Mouse (Mus musculus): ENCODE data around the gene Elovl5. TPM values are rescaled to one million over a fixed set of nuclear protein-coding genes. Genes with fewer than 3 reads are reported as not detected.
A peak's percentile ranks its signal among the peaks of the same experiment; 100 is the strongest.
"Not testable (repeated sequence)": the region's sequence is repeated elsewhere in the genome, so short reads cannot be mapped to it uniquely, and the experiment has no call there.

Gene Elovl5
- polyA plus RNA-seq, 1 experiment from 2014 or later = 106 TPM

GRCm38 (mm10) chr9:77992276-77992675, 75.1 kb downstream of the Elovl5 start:
- no peaks in the 10 kb centered on the region for H3K9me3 ChIP-seq (replicated peaks; ENCODE audit: control insufficient read depth, low read length)
- no peak overlapping the region for H3K27ac ChIP-seq (replicated peaks; ENCODE audit: low read depth, low read length)
- H3K36me3 ChIP-seq (replicated peaks; ENCODE audit: control insufficient read depth, insufficient read depth, low read depth, low read length) = no peaks in the 10 kb centered on the region
- no peak overlapping the region for H3K4me2 ChIP-seq (ENCODE audit: low read depth, low read length)
- no peak for DNase-seq (ENCODE audit: low spot score)
- ATAC-seq (replicated peaks; ENCODE audit: insufficient number of reproducible peaks, low FRiP score, low TSS enrichment, low read depth) = no peak
- no peaks in the 10 kb centered on the region for H3K4me1 ChIP-seq (ENCODE audit: control insufficient read depth, insufficient read depth, low read length)
- H3K9ac ChIP-seq (replicated peaks; ENCODE audit: low read length) = no peak overlapping the region
- no peak overlapping the region for H3K4me3 ChIP-seq (ENCODE audit: low read depth, low read length)
- no peaks in the 10 kb centered on the region for H3K27me3 ChIP-seq (ENCODE audit: control insufficient read depth, insufficient read depth, low read length)
- WGBS = 93% methylated on average over 6 of the region's 6 CpGs

GRCm38 (mm10) chr9:77993101-77993500, 75.9 kb downstream of the Elovl5 start:
- Histone ChIP-seq H3K4me3 (ENCODE audit: low read depth, low read length) (no peak overlapping the region), H3K27ac (replicated peaks; ENCODE audit: low read depth, low read length) (no peak overlapping the region), H3K4me2 (ENCODE audit: low read depth, low read length) (no peak overlapping the region), H3K9ac (replicated peaks; ENCODE audit: low read length) (no peak overlapping the region), H3K27me3 (ENCODE audit: control insufficient read depth, insufficient read depth, low read length) (no peaks in the 10 kb centered on the region), H3K36me3 (replicated peaks; ENCODE audit: control insufficient read depth, insufficient read depth, low read depth, low read length) (no peaks in the 10 kb centered on the region), H3K4me1 (ENCODE audit: control insufficient read depth, insufficient read depth, low read length) (no peaks in the 10 kb centered on the region), H3K9me3 (replicated peaks; ENCODE audit: control insufficient read depth, low read length) (no peaks in the 10 kb centered on the region)
- DNase-seq (ENCODE audit: low spot score) (no peak), ATAC-seq (replicated peaks; ENCODE audit: insufficient number of reproducible peaks, low FRiP score, low TSS enrichment, low read depth) (no peak)
- WGBS = 84% methylated on average over 1 of the region's 1 CpGs

- not testable (repeated sequence) for DNase-seq (ENCODE audit: low spot score); H3K9me3 ChIP-seq (replicated peaks; ENCODE audit: control insufficient read depth, low read length); H3K9ac ChIP-seq (replicated peaks; ENCODE audit: low read length); ATAC-seq (replicated peaks; ENCODE audit: insufficient number of reproducible peaks, low FRiP score, low TSS enrichment, low read depth); H3K27me3 ChIP-seq (ENCODE audit: control insufficient read depth, insufficient read depth, low read length); H3K4me2 ChIP-seq (ENCODE audit: low read depth, low read length); H3K4me3 ChIP-seq (ENCODE audit: low read depth, low read length); H3K27ac ChIP-seq (replicated peaks; ENCODE audit: low read depth, low read length); H3K36me3 ChIP-seq (replicated peaks; ENCODE audit: control insufficient read depth, insufficient read depth, low read depth, low read length); H3K4me1 ChIP-seq (ENCODE audit: control insufficient read depth, insufficient read depth, low read length)
- WGBS = 85% methylated on average over 2 of the region's 2 CpGs
These were observed 76.5 kb downstream of the Elovl5 start for GRCm38 (mm10) chr9:77993538-77994255.

GRCm38 (mm10) chr9:77995235-77995634, 78.1 kb downstream of the Elovl5 start:
- DNase-seq (ENCODE audit: low spot score) (no peak), ATAC-seq (replicated peaks; ENCODE audit: insufficient number of reproducible peaks, low FRiP score, low TSS enrichment, low read depth) (no peak)
- Histone ChIP-seq H3K4me1 (ENCODE audit: control insufficient read depth, insufficient read depth, low read length) (no peaks in the 10 kb centered on the region), H3K4me2 (ENCODE audit: low read depth, low read length) (no peak overlapping the region), H3K27ac (replicated peaks; ENCODE audit: low read depth, low read length) (no peak overlapping the region), H3K9ac (replicated peaks; ENCODE audit: low read length) (no peak overlapping the region), H3K36me3 (replicated peaks; ENCODE audit: control insufficient read depth, insufficient read depth, low read depth, low read length) (no peaks in the 10 kb centered on the region), H3K4me3 (ENCODE audit: low read depth, low read length) (no peak overlapping the region), H3K27me3 (ENCODE audit: control insufficient read depth, insufficient read depth, low read length) (no peaks in the 10 kb centered on the region), H3K9me3 (replicated peaks; ENCODE audit: control insufficient read depth, low read length) (no peaks in the 10 kb centered on the region)
- WGBS = 70% methylated on average over 9 of the region's 9 CpGs

- no peak overlapping the region for H3K4me3 ChIP-seq (ENCODE audit: low read depth, low read length)
- H3K9ac ChIP-seq (replicated peaks; ENCODE audit: low read length) = no peak overlapping the region
- no peak for ATAC-seq (replicated peaks; ENCODE audit: insufficient number of reproducible peaks, low FRiP score, low TSS enrichment, low read depth)
- WGBS = 91% methylated on average over 7 of the region's 7 CpGs
- no peak for DNase-seq (ENCODE audit: low spot score)
- no peaks in the 10 kb centered on the region for H3K27me3 ChIP-seq (ENCODE audit: control insufficient read depth, insufficient read depth, low read length)
- H3K4me1 ChIP-seq (ENCODE audit: control insufficient read depth, insufficient read depth, low read length) = no peaks in the 10 kb centered on the region
- H3K9me3 ChIP-seq (replicated peaks; ENCODE audit: control insufficient read depth, low read length) = no peaks in the 10 kb centered on the region
- no peak overlapping the region for H3K27ac ChIP-seq (replicated peaks; ENCODE audit: low read depth, low read length)
- H3K36me3 ChIP-seq (replicated peaks; ENCODE audit: control insufficient read depth, insufficient read depth, low read depth, low read length) = no peaks in the 10 kb centered on the region
- H3K4me2 ChIP-seq (ENCODE audit: low read depth, low read length) = no peak overlapping the region
These were observed 83.7 kb downstream of the Elovl5 start for GRCm38 (mm10) chr9:78000586-78001500.

- no peak for DNase-seq (ENCODE audit: low spot score)
- Histone ChIP-seq H3K4me3 (ENCODE audit: low read depth, low read length) (no peak overlapping the region), H3K27me3 (ENCODE audit: control insufficient read depth, insufficient read depth, low read length) (no peaks in the 10 kb centered on the region), H3K4me1 (ENCODE audit: control insufficient read depth, insufficient read depth, low read length) (no peaks in the 10 kb centered on the region), H3K9me3 (replicated peaks; ENCODE audit: control insufficient read depth, low read length) (no peaks in the 10 kb centered on the region), H3K27ac (replicated peaks; ENCODE audit: low read depth, low read length) (no peak overlapping the region), H3K9ac (replicated peaks; ENCODE audit: low read length) (no peak overlapping the region), H3K4me2 (ENCODE audit: low read depth, low read length) (no peak overlapping the region), H3K36me3 (replicated peaks; ENCODE audit: control insufficient read depth, insufficient read depth, low read depth, low read length) (no peaks in the 10 kb centered on the region)
- 87% methylated on average over 2 of the region's 2 CpGs for WGBS
- no peak for ATAC-seq (replicated peaks; ENCODE audit: insufficient number of reproducible peaks, low FRiP score, low TSS enrichment, low read depth)
These were observed 86.1 kb downstream of the Elovl5 start for GRCm38 (mm10) chr9:78003278-78003677.

- ATAC-seq (replicated peaks; ENCODE audit: insufficient number of reproducible peaks, low FRiP score, low TSS enrichment, low read depth) = no peak
- H3K4me3 ChIP-seq (ENCODE audit: low read depth, low read length) = no peak overlapping the region
- 58% methylated on average over 3 of the region's 3 CpGs for WGBS
- H3K36me3 ChIP-seq (replicated peaks; ENCODE audit: control insufficient read depth, insufficient read depth, low read depth, low read length) = no peaks in the 10 kb centered on the region
- H3K4me2 ChIP-seq (ENCODE audit: low read depth, low read length) = no peak overlapping the region
- H3K4me1 ChIP-seq (ENCODE audit: control insufficient read depth, insufficient read depth, low read length) = no peaks in the 10 kb centered on the region
- no peak overlapping the region for H3K9ac ChIP-seq (replicated peaks; ENCODE audit: low read length)
- DNase-seq (ENCODE audit: low spot score) = peak; percentile 34
- H3K27ac ChIP-seq (replicated peaks; ENCODE audit: low read depth, low read length) = no peak overlapping the region
- H3K27me3 ChIP-seq (ENCODE audit: control insufficient read depth, insufficient read depth, low read length) = no peaks in the 10 kb centered on the region
- H3K9me3 ChIP-seq (replicated peaks; ENCODE audit: control insufficient read depth, low read length) = no peaks in the 10 kb centered on the region
These were observed 88.3 kb downstream of the Elovl5 start for GRCm38 (mm10) chr9:78005481-78005880.

All from embryonic facial prominence, embryonic 11.5 days (tissue).